Mouse (Mus musculus) thymus, adult 18-20 months (tissue): ENCODE measurements at regions not wholly inside any gene's neighbourhood (a gene's known extent, or its start where the extent isn't known, plus 50 kb on each side); places are given as distances from the start of the nearest gene placed in this dataset.

Source experiments
- DNase-seq, 2 experiments: peaks; one replicate each; pipeline ENCODE4 v3.0.0; 2022; ENCODE audit warnings: mixed read lengths in 2 of 2

DNA sequence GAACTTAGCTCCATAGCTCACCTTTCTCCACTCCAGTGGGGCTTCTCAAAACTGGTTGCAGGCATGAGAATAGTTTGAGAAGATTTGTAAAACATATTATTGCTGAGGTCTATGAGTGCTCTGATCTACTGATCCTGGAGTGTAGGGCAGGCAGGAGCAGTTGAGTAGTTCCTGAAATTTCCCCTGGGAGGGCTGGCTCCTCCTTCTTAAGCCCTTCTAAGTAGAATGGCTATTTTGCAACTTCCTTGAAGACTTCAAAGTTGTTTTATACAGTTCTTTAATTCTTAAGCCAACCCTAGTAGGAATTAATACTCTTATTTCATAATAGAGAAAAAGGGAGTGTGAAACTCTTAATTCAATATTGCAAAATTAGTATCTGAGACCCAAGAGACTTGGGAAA is 133.3 kb downstream of the Ptger3 start:
- no peak for DNase-seq

DNA sequence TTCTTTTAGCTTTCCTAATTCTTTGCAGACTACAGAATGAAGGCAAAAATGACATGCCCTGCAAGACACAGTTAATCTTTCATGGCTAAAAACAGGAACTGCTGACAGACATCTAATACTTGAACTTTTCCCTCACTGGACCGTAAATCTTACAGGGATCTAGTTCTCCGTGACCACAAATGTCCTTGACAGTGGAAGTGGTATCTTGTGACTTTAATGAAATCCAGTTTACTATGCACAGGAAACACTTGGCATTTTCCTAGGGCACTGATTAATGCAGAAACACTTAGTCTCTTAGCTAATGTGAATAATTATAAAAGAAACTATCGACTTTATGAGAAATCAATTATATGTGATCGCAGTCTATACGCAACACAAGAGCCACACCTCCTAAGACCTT is 131.8 kb downstream of the Ptger3 start:
- no peak for DNase-seq

DNA sequence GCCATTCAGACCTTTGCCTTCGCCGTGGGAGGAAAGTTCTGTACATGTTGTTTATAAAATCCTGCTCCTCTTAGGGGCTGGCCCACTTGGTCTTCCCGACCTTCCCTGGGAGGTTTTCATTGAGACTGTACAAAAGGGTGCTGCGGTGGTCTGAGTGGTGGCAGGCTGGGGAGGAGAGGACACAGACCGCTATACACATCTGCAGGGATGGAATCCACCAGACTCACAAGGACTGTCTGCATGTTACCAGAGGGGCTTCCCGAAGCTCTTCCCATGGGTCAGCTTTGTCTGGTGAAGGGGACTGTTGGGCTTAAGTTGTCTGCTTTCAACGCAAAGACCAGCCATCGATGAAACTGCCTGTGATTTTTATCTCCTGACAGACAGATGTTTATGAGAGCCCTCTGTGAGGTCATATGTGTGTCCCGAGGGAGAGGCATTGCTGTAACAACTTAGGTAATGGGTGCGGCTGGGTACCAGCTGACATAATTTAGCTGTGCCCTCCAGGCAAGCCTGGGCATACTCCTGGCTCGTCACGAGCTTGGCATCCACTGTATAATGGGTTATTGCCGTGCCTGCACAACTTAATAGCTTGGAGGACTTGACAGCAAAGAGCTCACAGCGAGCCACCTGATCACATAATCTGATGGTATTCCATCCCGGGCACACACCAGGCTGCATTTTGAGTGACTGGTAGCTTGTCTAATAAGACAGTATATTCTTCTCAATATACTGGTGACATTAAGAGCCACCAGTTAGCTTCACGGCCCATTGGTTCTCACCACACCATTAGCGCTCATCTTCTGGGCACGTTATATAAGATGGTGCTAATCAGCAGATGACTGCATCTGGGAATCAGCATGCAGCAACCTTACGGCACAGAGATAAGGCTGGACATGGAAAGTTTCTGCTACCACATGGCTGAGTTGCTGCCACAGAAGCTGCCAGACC is 128.7 kb downstream of the Ptger3 start:
- DNase-seq, result no peak
